Mouse (Mus musculus) ES-E14 (cell line): ENCODE measurements around the gene Gopc.

Source experiments
- CHD2 ChIP-seq: IDR thresholded peaks from 2 replicates; pipeline ENCODE4 v1.6.1; 2014; ENCODE audit warnings: mild to moderate bottlenecking, low read depth, low read length, inconsistent platforms
- HCFC1 ChIP-seq: IDR thresholded peaks from 2 replicates; pipeline ENCODE4 v1.6.1; 2012; ENCODE audit warnings: low read length, inconsistent platforms, borderline replicate concordance; ENCODE audit not compliant: insufficient read depth
- MAFK ChIP-seq: IDR thresholded peaks from 2 replicates; pipeline ENCODE4 v1.6.1; 2014; ENCODE audit warnings: mild to moderate bottlenecking, low read depth, low read length, inconsistent platforms; ENCODE audit not compliant: insufficient read depth
- ZC3H11A ChIP-seq: IDR thresholded peaks from 2 replicates; pipeline ENCODE4 v1.6.1; 2012; ENCODE audit warnings: low read depth, mild to moderate bottlenecking, inconsistent platforms, low read length, borderline replicate concordance
- ZNF384 ChIP-seq: IDR thresholded peaks from 2 replicates; pipeline ENCODE4 v1.6.1; 2012; ENCODE audit warnings: low read depth, low read length, inconsistent platforms

DNA sequence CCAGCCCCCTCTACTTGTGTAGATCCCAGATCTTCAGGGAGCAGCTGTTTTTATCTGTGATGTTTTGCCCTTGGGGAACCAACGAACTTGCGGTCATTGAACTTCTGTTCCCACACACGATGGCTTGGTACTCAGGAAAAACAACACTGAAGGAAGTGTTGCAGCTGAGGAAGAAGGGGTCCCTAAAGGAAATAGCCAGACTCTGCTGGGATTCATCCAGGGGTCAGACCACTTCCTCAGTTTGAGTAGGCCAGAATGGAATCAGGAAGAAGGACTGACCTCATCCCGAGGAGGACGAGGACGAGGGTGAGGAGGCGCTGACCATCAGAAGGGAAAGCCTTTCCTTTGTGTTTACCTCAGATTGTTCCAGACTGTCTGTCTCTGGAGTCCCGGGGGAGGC lies 72.7 kb downstream of the Gopc start:
- no peak for TF ChIP-seq ZC3H11A
- no peak for TF ChIP-seq HCFC1
- no peak for TF ChIP-seq ZNF384
- no peak for TF ChIP-seq MAFK
- TF ChIP-seq CHD2 = no peak
